Mouse (Mus musculus): ENCODE measurements around the gene Hist1h2be.

Hist1h2be gene

DNA sequence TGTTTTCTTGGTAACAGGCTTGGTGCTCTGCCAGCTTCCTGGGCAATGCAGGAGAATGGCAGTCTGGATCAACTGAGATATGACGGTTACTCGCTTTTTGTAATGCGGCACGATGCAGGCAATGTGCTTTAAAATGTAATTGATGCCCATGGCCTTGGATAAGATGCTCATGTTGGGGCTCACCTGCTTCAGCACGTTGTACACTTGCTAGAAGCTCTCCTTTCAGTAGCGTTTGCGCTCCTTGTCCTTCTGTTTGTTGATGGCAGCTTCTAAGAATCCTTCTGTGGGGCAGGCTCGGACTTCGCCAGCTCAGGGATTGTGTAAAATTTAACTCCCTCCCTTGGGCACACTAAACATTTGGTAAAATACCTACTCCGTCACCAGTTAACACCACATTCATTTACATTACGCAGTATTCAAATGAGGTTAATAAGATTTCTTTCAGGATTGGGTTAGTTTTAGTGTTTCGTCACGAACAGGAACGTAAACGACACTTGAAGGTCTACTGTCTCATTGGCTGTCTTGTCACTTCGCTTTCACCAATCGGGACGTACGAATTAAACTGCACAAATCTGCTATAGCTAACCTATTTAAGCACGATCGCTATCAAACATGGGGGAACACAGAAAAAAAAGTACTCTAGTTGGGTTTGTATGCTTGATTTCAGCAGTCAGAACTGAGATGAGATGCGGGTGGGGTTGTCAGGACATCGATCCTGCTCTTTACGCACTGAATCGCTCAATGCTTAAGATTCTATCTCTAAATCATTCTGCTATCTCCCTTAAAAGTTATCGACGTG, at the start of gene Hist1h2be:
Hist1h2be (minus strand) TSS at position 392 of the 799 bp plus-strand sequence.
- DNase-seq (ENCODE audit: low spot score in 2 of 2): peak; percentile 79 to 83

- no peak for DNase-seq (ENCODE audit: low spot score in 2 of 2)
Measured at GRCm38 (mm10) chr13:23662536-23662935, 41.6 kb upstream of the Hist1h2be start.

GRCm38 (mm10) chr13:23659636-23660366, 38.9 kb upstream of the Hist1h2be start:
- no peak for DNase-seq (ENCODE audit: low spot score in 2 of 2)

DNA sequence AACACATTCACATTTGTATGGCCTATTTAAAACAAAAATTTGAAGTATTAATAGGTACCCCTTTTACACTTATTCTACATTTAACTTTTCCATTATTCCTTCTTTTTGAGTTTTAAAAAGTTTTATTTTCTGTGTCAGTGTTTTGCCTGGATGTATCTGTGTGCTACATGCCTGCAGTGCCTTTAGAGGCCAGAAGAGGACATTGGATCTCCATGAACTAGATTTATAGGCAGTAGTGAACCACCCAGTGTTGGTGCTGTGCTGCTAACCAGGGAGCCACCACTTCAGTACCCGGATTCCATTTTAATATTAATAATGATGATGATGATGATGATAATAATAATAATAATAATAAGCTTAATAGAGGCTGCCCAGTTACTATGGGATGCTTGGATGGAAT, 9.7 kb upstream of the Hist1h2be start:
- DNase-seq (ENCODE audit: low spot score in 2 of 2): no peak

- no peak for DNase-seq (ENCODE audit: low spot score in 2 of 2)
Measured at GRCm38 (mm10) chr13:23622861-23623450, 2.0 kb upstream of the Hist1h2be start.

DNA sequence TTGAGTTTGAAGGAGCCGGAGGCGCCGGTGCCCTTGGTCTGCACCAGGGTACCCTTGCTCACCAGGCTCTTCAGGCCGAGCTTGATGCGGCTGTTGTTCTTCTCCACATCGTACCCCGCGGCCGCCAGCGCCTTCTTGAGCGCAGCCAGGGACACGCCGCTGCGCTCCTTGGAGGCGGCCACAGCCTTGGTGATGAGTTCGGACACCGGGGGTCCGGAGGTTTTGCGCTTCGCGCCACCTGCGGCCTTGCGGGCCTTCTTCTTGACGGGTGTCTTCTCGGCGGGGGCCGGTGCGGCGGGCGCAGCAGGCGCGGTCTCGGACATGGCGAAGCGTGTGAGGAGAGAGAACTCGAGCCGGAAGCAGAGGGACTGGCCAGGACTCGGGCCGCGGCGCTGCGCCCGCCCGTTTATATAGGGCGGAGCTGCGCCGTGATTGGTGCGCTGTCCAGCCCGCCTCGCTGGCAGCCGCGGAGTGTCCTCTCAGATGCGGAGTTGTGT, 1.3 kb upstream of the Hist1h2be start, which contains the start of gene Hist1h1e:
Hist1h1e (minus strand) TSS at position 384 of the 497 bp plus-strand sequence.
- DNase-seq (ENCODE audit: low spot score in 2 of 2): peak; percentile 50 to 87

- peak; percentile 61 to 70 for DNase-seq (ENCODE audit: low spot score in 2 of 2)
Measured at GRCm38 (mm10) chr13:23621532-23622174, 729 bp upstream of the Hist1h2be start.

GRCm38 (mm10) chr13:23620056-23620732, 730 bp downstream of the Hist1h2be start:
- DNase-seq (ENCODE audit: low spot score in 2 of 2): no peak

GRCm38 (mm10) chr13:23611638-23612037, 9.3 kb downstream of the Hist1h2be start:
- no peak for DNase-seq (ENCODE audit: low spot score in 2 of 2)

DNA sequence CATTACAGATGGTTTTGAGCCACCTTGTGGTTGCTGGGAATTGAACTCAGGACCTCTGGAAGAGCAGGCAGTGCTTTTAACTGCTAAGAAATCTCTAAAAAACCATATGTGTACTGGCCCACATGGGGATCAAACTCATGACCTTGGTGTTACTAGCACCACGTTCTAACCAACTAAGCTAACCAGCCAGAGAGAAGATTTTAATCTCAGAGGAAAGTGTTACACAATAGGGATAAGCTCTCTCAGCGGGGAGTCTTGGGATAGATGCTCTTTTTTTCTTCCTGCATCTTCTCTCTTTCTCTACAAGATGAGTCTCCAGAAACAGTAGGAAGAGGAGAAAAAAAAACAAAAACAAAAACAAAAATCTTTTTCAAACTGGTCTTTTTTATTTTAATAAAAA, 10.5 kb downstream of the Hist1h2be start:
- DNase-seq (ENCODE audit: low spot score in 2 of 2): no peak

DNA sequence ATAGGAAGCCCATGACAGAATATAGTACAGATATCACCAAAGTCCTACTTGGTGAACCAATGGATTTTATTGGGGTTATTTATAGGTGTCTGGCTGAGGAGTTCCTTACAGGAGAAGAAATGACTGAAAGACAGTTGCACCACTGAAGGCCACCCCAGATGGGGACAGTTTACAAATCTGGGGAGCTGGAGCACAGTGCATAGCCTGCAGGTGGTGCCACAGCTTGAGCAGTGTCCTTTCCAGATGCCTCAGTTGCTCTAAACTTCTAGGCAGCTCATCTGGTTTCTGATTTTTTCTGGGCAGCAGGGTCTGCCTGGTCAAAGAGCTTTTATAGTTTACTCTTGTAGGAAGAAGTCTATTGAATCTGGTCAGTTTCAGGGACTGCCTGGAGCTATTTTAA, 11.1 kb downstream of the Hist1h2be start:
- no peak for DNase-seq (ENCODE audit: low spot score in 2 of 2)

DNA sequence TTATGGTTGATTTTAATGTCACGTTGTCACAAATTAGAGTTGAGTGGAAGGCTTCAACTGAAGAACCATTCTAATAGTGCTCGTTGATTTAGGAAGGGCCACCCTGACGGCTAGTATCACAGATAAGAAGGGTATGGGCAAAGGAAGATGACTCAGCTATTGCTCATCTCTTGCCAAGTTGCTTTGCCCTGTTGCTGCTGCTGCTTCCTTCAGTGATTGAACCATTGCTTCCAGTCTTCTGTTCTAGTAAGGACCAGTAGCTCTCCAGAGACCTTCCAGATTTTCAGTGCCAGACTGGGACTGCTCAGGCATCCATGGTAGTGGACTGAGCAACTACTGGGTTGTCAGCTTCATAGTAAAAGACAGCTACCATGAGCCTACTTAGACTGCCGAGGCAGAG, 11.7 kb downstream of the Hist1h2be start:
- DNase-seq (ENCODE audit: low spot score in 2 of 2): no peak

GRCm38 (mm10) chr13:23605052-23605451, 15.9 kb downstream of the Hist1h2be start:
- DNase-seq (ENCODE audit: low spot score in 2 of 2): no peak

- DNase-seq (ENCODE audit: low spot score in 2 of 2): no peak
Measured at GRCm38 (mm10) chr13:23604452-23604851, 16.5 kb downstream of the Hist1h2be start.

GRCm38 (mm10) chr13:23603182-23603699, 17.7 kb downstream of the Hist1h2be start:
- DNase-seq (ENCODE audit: low spot score in 2 of 2): no peak

DNA sequence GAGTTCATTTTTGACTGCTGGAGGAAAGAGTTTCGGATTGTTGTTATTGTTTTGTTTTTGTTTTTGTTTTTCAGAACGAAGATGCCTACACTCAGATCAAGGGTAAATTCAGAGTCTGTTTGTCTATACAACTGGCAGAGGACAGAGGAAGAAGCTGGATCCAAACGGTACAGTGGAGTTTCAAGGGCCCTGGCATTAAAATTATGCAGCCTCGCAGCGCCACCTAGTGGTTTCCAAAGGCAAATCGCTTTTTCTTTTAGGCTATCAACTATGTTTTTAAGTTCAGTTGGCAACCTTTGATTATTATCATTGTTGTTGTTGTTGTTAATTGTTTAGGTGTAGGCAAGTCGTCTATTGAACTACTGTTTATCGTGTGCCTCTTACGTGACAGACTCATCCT, 23.0 kb downstream of the Hist1h2be start:
- peak in 1 of 2 experiments; percentile 61 for DNase-seq (ENCODE audit: low spot score in 2 of 2)

DNA sequence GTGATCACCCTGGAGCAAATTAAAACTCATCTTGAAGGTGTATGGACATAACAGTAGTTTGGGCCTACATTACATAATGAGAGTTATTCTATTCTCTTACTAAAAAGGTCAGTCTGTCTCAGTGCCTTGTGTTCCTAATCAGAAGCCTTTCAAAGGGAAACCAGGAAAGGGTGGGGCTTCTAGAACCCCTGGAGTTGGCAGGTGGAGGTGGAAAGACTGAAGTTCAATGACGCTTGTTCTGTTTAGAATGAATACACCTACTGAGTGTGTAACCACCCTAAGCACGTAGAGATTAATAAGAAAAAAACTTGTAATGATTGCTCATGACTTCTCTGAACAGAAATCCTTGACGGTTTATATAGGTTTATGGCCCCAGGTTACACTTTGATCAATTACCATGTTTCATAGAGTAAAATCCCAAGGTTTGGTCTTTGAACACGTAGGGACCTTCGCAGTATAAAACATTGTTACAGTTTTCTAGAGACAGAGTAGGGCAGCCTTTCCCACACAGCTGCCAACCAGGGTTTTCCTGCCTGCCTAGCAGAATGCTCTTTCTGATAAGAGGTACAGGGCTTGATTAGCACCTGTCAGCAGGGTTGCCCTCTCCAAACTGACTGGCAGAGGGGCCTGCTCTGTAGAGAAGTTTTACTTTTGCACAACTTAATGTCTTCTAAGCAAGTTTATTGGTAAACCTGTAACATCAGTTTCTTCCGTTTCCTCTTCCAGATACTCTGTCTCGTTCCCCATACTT, 25.1 kb downstream of the Hist1h2be start:
- DNase-seq (ENCODE audit: low spot score in 2 of 2): no peak

- no peak for DNase-seq (ENCODE audit: low spot score in 2 of 2)
Measured at GRCm38 (mm10) chr13:23595185-23595584, 25.7 kb downstream of the Hist1h2be start.

- DNase-seq (ENCODE audit: low spot score in 2 of 2): no peak
Measured at GRCm38 (mm10) chr13:23593051-23593770, 27.7 kb downstream of the Hist1h2be start.

- no peak for DNase-seq (ENCODE audit: low spot score in 2 of 2)
Measured at GRCm38 (mm10) chr13:23592614-23593013, 28.3 kb downstream of the Hist1h2be start.
